Mouse (Mus musculus): ENCODE data around the gene Fpgs. TPM values are rescaled to one million over a fixed set of nuclear protein-coding genes. Genes with fewer than 3 reads are reported as not detected.

Fpgs gene
- polyA plus RNA-seq, 1 experiment from 2014 or later: 36.1 TPM

- Histone ChIP-seq H3K9me3 (replicated peaks; ENCODE audit: low read length) (no peaks in the 10 kb centered on the region), H3K4me1 (replicated peaks; ENCODE audit: insufficient read depth, low read length) (peaks cover 17% of the 10 kb centered on the region), H3K4me2 (ENCODE audit: low read length) (no peak overlapping the region), H3K27ac (no peak overlapping the region), H3K9ac (ENCODE audit: low read depth, low read length) (no peak overlapping the region), H3K27me3 (ENCODE audit: insufficient read depth, low read length) (no peaks in the 10 kb centered on the region), H3K4me3 (replicated peaks; ENCODE audit: low read depth, low read length) (no peak overlapping the region), H3K36me3 (ENCODE audit: insufficient read depth, low read length) (no peaks in the 10 kb centered on the region)
- DNase-seq (ENCODE audit: low spot score) (no peak), ATAC-seq (replicated peaks; ENCODE audit: low FRiP score, low read depth) (no peak)
- 54% methylated on average over 3 of the region's 3 CpGs for WGBS
- no peak for TF ChIP-seq CTCF (IDR thresholded peaks at IDR 0.05; ENCODE audit: low read depth)
These were observed 32.4 kb upstream of the Fpgs start for GRCm38 (mm10) chr2:32736306-32736829.

GRCm38 (mm10) chr2:32734933-32735332 lies 31.0 kb upstream of the Fpgs start:
- H3K27me3 ChIP-seq (ENCODE audit: insufficient read depth, low read length): no peaks in the 10 kb centered on the region
- no peak overlapping the region for H3K9ac ChIP-seq (ENCODE audit: low read depth, low read length)
- H3K27ac ChIP-seq: peak overlapping the region; percentile 85
- peak; percentile 26 for ATAC-seq (replicated peaks; ENCODE audit: low FRiP score, low read depth)
- DNase-seq (ENCODE audit: low spot score): peak; percentile 71
- no peaks in the 10 kb centered on the region for H3K9me3 ChIP-seq (replicated peaks; ENCODE audit: low read length)
- peak overlapping the region; percentile 4; the same call in 1 of the 2 replicates for H3K4me2 ChIP-seq (ENCODE audit: low read length)
- peaks cover 16% of the 10 kb centered on the region for H3K4me1 ChIP-seq (replicated peaks; ENCODE audit: insufficient read depth, low read length)
- H3K36me3 ChIP-seq (ENCODE audit: insufficient read depth, low read length): no peaks in the 10 kb centered on the region
- TF ChIP-seq CTCF (IDR thresholded peaks at IDR 0.05; ENCODE audit: low read depth): no peak
- WGBS: 30% methylated on average over 4 of the region's 4 CpGs
- H3K4me3 ChIP-seq (replicated peaks; ENCODE audit: low read depth, low read length): no peak overlapping the region

GRCm38 (mm10) chr2:32734480-32734879 lies 30.5 kb upstream of the Fpgs start:
- Histone ChIP-seq H3K4me2 (ENCODE audit: low read length) (0 out of 2 replicates have a peak overlapping the region, but pooled peaks have one; percentile 4), H3K4me3 (replicated peaks; ENCODE audit: low read depth, low read length) (no peak overlapping the region), H3K9me3 (replicated peaks; ENCODE audit: low read length) (no peaks in the 10 kb centered on the region), H3K9ac (ENCODE audit: low read depth, low read length) (no peak overlapping the region), H3K27me3 (ENCODE audit: insufficient read depth, low read length) (no peaks in the 10 kb centered on the region), H3K27ac (peak overlapping the region; percentile 85), H3K4me1 (replicated peaks; ENCODE audit: insufficient read depth, low read length) (peaks cover 16% of the 10 kb centered on the region), H3K36me3 (ENCODE audit: insufficient read depth, low read length) (no peaks in the 10 kb centered on the region)
- DNase-seq (ENCODE audit: low spot score): no peak
- TF ChIP-seq CTCF (IDR thresholded peaks at IDR 0.05; ENCODE audit: low read depth): no peak
- WGBS: 20% methylated on average over 4 of the region's 4 CpGs
- ATAC-seq (replicated peaks; ENCODE audit: low FRiP score, low read depth): peak; percentile 37; the same call in 1 of the 2 replicates

- WGBS: 79% methylated on average over 6 of the region's 6 CpGs
- Histone ChIP-seq H3K4me2 (ENCODE audit: low read length) (no peak overlapping the region), H3K36me3 (ENCODE audit: insufficient read depth, low read length) (no peaks in the 10 kb centered on the region), H3K9me3 (replicated peaks; ENCODE audit: low read length) (no peaks in the 10 kb centered on the region), H3K4me1 (replicated peaks; ENCODE audit: insufficient read depth, low read length) (peaks cover 16% of the 10 kb centered on the region), H3K9ac (ENCODE audit: low read depth, low read length) (no peak overlapping the region), H3K4me3 (replicated peaks; ENCODE audit: low read depth, low read length) (no peak overlapping the region), H3K27ac (peak overlapping the region; percentile 71; the same call in 1 of the 2 replicates), H3K27me3 (ENCODE audit: insufficient read depth, low read length) (no peaks in the 10 kb centered on the region)
- no peak for TF ChIP-seq CTCF (IDR thresholded peaks at IDR 0.05; ENCODE audit: low read depth)
- ATAC-seq (replicated peaks; ENCODE audit: low FRiP score, low read depth) (no peak), DNase-seq (ENCODE audit: low spot score) (no peak)
These were observed 28.8 kb upstream of the Fpgs start for GRCm38 (mm10) chr2:32732695-32733094.

GRCm38 (mm10) chr2:32731911-32732310 lies 28.0 kb upstream of the Fpgs start:
- H3K4me2 ChIP-seq (ENCODE audit: low read length): peak overlapping the region; percentile 15; the same call in 1 of the 2 replicates
- peak overlapping the region; percentile 71 for H3K27ac ChIP-seq
- 53% methylated on average over 4 of the region's 4 CpGs for WGBS
- no peak for ATAC-seq (replicated peaks; ENCODE audit: low FRiP score, low read depth)
- no peaks in the 10 kb centered on the region for H3K27me3 ChIP-seq (ENCODE audit: insufficient read depth, low read length)
- no peak overlapping the region for H3K4me3 ChIP-seq (replicated peaks; ENCODE audit: low read depth, low read length)
- no peak for DNase-seq (ENCODE audit: low spot score)
- no peaks in the 10 kb centered on the region for H3K36me3 ChIP-seq (ENCODE audit: insufficient read depth, low read length)
- H3K9ac ChIP-seq (ENCODE audit: low read depth, low read length): no peak overlapping the region
- TF ChIP-seq CTCF (IDR thresholded peaks at IDR 0.05; ENCODE audit: low read depth): no peak
- peaks cover 16% of the 10 kb centered on the region for H3K4me1 ChIP-seq (replicated peaks; ENCODE audit: insufficient read depth, low read length)
- no peaks in the 10 kb centered on the region for H3K9me3 ChIP-seq (replicated peaks; ENCODE audit: low read length)

- no peak for TF ChIP-seq CTCF (IDR thresholded peaks at IDR 0.05; ENCODE audit: low read depth)
- H3K4me1 ChIP-seq (replicated peaks; ENCODE audit: insufficient read depth, low read length): peaks cover 16% of the 10 kb centered on the region
- H3K27me3 ChIP-seq (ENCODE audit: insufficient read depth, low read length): no peaks in the 10 kb centered on the region
- WGBS: 20% methylated on average over 11 of the region's 11 CpGs
- no peaks in the 10 kb centered on the region for H3K9me3 ChIP-seq (replicated peaks; ENCODE audit: low read length)
- H3K36me3 ChIP-seq (ENCODE audit: insufficient read depth, low read length): no peaks in the 10 kb centered on the region
- no peak overlapping the region for H3K4me3 ChIP-seq (replicated peaks; ENCODE audit: low read depth, low read length)
- peak overlapping the region; percentile 71; the same call in 1 of the 2 replicates for H3K27ac ChIP-seq
- H3K9ac ChIP-seq (ENCODE audit: low read depth, low read length): no peak overlapping the region; the same call in 1 of the 2 replicates
- ATAC-seq (replicated peaks; ENCODE audit: low FRiP score, low read depth) (no peak), DNase-seq (ENCODE audit: low spot score) (peak; percentile 75)
- peak overlapping the region; percentile 51 for H3K4me2 ChIP-seq (ENCODE audit: low read length)
These were observed 26.9 kb upstream of the Fpgs start for GRCm38 (mm10) chr2:32730854-32731253.
